Mouse (Mus musculus) c-Kit-negative CD71-positive TER-119-positive erythroid progenitor cells, embryonic 14.5 days (primary cell): ENCODE data around the gene Pkhd1.

Experiments
- DNase-seq: peaks from one replicate; pipeline ENCODE4 v3.0.0-alpha.2; 2013; ENCODE audit warnings: low read depth, low spot score

Gene Pkhd1

DNA sequence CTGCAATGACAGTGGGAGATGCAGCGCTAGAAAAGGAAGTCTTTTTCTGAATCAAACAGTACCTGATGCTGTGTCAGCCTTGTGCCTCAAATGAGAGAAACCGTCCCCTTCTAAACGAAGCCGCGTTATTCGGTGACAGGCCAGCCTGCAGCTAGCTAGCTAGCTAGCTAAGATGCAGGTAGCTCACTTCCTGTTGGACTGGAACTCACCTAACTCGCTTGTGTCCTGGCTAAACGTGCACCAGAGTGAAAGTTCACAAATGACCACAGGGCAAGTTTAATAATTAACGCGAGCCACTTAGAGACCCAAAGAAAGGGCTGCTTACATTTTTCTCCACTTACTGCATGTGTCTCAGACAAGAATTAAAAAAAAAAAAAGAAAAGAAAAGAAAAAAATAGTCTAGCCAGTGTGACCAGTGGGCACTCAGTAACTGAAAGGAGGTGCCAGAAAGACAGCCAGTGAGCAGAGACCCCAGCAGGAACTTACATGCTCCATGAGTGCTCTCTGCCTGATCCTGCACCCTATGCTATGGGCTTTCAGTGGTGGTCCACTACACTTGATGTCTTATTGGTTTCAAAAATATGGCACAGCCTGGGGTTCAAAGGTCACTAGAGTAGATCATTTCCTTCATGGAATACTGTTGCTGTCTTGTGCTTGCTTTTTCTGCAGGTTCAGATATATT is at the start of gene Pkhd1:
Pkhd1 (minus strand) TSS at position 216 of the 682 bp plus-strand sequence.
- DNase-seq, result no peak

GRCm38 (mm10) chr1:20667567-20667966 is 49.7 kb upstream of the Pkhd1 start:
- no peak for DNase-seq

- DNase-seq, result no peak
These were observed 48.4 kb upstream of the Pkhd1 start for GRCm38 (mm10) chr1:20666233-20666632.

DNA sequence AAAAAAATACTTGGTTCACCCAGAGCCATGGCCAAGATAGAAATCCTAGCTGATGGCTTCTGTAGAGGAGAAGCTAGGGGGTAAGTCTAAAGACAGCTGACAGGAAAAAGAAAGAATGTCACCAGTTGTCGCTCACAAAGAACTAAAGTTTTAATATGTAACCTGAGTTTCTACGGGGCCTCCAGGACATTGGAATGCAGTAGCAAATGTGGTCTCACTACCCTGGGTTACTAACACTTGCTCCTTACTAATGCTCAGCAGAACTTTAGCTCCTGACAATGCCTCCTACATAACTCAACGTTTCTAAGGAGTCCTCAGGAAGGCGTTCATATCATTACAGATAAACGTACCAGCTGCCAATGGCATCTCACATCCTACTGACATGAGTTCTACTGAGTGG is 37.2 kb upstream of the Pkhd1 start:
- DNase-seq, result no peak

DNA sequence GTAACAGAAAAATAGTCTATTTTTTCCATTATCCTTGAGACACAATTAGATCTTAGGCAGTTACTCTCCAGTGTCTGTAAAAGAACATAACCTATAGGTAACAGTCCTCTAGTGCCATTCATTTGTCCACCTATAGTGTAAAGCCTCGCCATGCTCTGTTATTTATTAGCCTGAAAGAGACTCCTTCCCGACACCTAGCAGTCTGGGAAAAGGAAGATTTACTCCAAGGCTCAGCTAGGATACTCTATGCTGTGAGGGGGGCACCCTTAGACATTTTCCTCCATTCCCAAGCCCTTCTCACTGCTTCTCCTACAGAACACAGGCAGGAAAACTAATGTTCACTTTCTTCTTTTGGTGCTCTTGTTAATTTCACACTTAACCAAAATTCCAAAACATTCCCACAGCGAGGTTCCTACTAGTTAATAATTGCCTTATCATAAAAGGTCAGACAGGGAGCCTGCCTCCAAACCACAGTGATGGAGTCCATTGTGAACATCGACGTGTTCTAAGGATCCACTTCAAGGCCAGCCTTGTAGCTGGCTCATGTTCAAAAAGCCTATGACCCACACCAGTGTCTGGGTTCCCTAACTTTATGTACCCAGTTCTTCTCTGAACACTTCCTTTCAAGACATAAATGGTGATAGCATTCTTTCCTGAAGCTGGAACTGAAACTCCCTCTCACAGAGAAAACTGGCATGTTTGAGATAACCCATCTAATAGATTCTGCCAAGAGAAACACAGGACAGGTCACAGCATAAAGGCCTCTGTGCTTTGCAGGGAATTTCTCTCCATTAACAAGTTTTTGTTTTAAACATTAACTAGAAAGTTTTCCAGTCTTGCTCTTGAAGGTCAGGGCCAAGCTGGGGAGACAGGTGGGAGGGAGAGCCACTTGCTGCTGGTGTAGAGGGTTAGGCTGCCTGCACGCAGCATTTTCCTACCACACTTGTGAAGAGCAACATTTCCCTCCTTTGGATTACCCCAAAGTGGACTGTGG is 35.9 kb upstream of the Pkhd1 start:
- DNase-seq, result no peak

DNA sequence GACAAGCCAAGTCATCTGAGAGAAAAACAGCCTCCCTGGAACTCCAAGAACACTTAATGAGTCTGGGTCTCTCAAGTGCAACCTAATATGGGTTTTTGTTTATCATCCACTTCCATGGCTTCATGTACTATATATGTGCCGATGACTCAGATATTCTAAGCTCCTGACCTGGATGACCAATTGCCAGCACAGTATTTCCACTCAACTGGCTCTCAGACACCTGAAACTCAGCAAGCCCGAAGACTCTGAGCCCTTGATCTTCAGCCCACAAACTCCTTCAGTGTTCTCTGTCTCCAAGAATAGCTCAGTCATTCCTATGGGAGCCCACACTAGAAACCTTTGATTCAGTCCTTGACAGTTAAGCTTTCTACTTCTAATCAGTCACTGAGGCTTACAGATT is 17.0 kb upstream of the Pkhd1 start:
- no peak for DNase-seq

DNA sequence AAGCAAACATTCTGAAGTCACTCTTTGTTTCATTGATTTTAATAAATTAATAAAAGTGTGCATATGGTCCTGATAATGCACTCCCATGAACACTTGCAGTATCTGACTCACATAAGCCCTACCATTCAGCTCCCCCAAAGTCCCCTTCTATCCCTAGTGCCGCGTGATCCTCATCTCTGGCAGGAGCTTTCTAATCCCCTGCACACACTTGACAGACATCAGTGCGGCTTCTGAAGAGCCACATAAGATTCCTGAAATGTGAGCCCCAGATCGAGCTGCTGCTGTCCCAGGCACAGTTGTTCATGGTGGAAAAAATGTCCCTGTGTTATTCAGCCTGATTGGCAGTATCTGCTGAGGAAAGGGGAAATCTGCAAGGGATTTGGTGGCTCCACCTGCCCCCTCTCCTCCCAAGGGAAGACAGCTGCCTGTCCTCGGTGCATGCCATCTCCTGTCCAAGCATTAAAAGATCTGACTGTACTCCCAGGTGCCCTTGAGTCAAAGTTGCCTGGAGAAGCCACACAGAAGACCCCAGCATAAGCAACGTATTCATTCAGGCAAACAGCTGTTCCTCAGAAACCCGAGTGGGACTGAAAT is 15.5 kb upstream of the Pkhd1 start:
- DNase-seq, result no peak

- no peak for DNase-seq
These were observed 6.7 kb upstream of the Pkhd1 start for GRCm38 (mm10) chr1:20624564-20624963.

DNA sequence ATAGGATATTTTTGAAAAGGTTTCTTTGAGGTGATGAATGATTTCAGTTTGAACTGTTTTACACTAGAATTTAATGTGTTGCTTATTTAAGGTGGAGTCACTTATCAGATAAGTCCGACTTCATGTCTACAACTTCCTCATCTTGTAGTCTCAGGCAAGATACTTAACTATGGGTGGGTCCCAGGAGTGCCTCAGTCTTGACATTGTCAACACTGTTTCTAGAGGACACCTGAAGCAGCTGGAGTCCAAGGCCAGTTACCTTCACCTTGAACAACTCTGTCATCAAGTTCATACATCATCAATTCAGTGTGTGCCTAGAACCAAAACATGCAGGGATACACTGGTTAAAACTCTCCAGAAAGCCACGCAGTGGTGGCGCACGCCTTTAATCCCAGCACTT is 5.5 kb upstream of the Pkhd1 start:
- DNase-seq, result no peak

DNA sequence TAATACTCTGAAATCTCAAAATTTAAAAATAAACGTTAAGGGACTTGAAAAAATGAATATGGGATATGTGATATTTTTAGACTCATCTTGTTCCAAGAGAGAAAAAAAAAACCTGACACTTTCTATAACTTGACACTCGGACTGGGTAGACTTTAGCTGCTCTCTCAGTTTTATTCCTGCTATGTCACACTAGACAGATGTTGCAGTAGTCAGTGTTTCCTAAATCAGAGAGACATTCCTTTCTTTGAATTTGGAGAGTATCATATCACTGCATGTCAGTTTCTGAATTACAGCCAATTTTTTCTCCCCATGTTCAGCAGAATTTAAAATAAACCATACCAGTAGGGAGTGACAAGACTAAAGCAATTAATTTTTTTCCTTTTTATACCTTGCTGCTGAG is 2.7 kb upstream of the Pkhd1 start:
- DNase-seq, result no peak

DNA sequence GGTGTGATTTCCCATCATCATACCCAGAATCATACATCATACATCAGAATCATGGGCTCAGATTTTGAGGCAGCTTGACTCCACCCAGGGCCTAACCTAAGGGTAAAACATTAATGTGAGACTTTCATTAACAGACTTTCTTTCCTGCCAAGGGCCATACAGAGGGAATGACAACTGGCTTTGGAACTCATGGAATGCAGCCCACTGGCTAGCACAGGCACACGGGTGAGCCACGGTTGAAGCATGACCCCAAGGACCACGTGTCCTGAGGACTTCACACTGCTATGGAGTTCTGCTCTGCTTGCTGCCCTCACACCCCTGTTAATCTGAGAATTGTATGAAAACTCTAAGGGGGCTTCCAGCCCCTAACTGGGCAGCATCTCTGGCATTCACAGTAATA is 1.5 kb upstream of the Pkhd1 start:
- DNase-seq, result no peak

- no peak for DNase-seq
These were observed 5.2 kb downstream of the Pkhd1 start for GRCm38 (mm10) chr1:20612643-20613042.

DNA sequence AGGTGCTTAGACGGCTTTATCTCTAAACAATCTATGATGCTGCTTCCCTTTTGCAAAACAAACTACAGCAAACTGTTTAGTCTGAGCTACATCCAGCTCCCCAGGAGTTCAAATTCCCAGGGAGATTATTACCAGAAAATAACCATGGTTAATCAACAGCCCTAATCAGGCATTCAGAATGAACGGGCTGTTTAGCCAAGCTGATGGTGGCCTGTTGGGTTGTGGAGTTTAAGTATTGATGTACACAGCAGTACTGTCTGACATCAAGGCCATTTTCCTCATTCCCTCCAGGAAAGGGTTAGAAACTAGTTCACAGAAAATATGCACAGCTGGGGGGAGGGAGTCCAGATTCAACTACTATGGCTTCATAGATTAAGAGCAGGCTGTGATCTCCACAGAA is 12.4 kb downstream of the Pkhd1 start:
- no peak for DNase-seq

- DNase-seq, result no peak
These were observed 27.4 kb downstream of the Pkhd1 start for GRCm38 (mm10) chr1:20590488-20590887.

GRCm38 (mm10) chr1:20571469-20571868 is 46.4 kb downstream of the Pkhd1 start:
- no peak for DNase-seq

- DNase-seq, result no peak
These were observed 48.4 kb downstream of the Pkhd1 start for GRCm38 (mm10) chr1:20569430-20569829.

GRCm38 (mm10) chr1:20558443-20558842 is 59.4 kb downstream of the Pkhd1 start:
- DNase-seq, result no peak

- DNase-seq, result no peak
These were observed 63.5 kb downstream of the Pkhd1 start for GRCm38 (mm10) chr1:20554398-20554797.

- DNase-seq, result no peak
These were observed 66.5 kb downstream of the Pkhd1 start for GRCm38 (mm10) chr1:20551334-20551733.

DNA sequence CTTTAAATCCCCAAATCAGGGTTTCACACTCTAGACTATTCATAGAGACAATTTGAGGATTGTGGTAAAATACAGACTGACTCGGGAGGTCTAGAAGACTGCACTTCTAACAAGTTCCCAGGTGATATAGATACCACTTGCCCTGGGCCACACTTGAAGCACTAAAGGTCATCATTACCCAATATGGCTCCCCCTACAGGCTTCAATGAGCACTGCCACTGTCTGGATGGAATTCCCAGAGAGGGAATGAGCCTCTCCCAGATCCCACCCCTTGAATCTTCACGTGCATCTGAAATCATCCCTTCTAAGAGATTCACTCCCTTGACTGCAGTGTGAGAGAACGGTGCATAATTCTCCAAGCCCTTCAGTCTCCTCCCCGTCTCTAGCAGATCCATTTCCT is 73.3 kb downstream of the Pkhd1 start:
- DNase-seq, result no peak

- DNase-seq, result peak; percentile 8
These were observed 104.3 kb downstream of the Pkhd1 start for GRCm38 (mm10) chr1:20513364-20514084.

GRCm38 (mm10) chr1:20498965-20499364 is 118.9 kb downstream of the Pkhd1 start:
- DNase-seq, result no peak
